21 mouse cellular contexts compared by ENCODE assay signal in the genomic region with DNA sequence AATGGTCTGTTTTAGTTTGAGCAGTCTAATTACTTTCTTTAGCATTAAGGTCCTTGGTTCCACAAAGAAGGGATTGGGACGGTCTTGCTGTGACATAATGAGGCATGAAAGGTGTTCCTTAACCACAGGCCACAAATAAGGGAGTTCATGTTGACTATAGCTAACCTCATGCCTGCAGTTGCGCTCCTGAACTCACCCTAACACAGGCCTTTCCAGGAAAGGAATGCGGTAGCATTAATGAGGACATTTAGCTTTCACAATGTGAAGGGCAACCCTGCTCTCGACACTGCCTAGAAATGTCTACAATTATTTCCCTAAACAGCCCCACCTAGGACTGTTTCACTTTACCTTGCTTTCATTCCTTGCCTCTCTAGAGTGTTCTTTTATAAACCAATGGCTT. TPM values are rescaled to one million over a fixed set of nuclear protein-coding genes. Genes with fewer than 3 reads are reported as not detected.
A peak's percentile ranks its signal among the peaks of the same experiment; 100 is the strongest.
DNase-seq lines count a peak whose midpoint lies in the region; ATAC-seq lines count a peak whose summit lies in the region.
"Had no signal": no experiment of that assay in that cellular context is flagged by ENCODE, and none has a peak within 500 bp of the region (broad histone marks: within the 10 kb centered on the region; RNA-seq: fewer than 3 reads in every experiment).

No protein-coding gene starts in this region.

- H3K9me3 ChIP-seq in kidney, embryonic 14.5 days (ENCODE audit: control insufficient read depth, low read length) = no peaks in the 10 kb centered on the region
- H3K9me3 ChIP-seq: embryonic facial prominence, embryonic 13.5 days; forebrain, embryonic 13.5 days; heart, embryonic 15.5 days; hindbrain, embryonic 13.5 days had no signal

- no peak for ATAC-seq in kidney, embryonic 14.5 days (ENCODE audit: low FRiP score, low TSS enrichment)
- ATAC-seq: forebrain, embryonic 13.5 days; forebrain, postnatal 0 days; hindbrain, postnatal 0 days had no signal

- H3K4me2 ChIP-seq in kidney, embryonic 14.5 days (replicated peaks; ENCODE audit: low read depth, low read length) = no peak overlapping the region
- H3K4me2 ChIP-seq: embryonic facial prominence, embryonic 13.5 days; forebrain, embryonic 13.5 days; heart, embryonic 11.5 days; heart, embryonic 15.5 days; hindbrain, embryonic 13.5 days had no signal

- 83% methylated on average over 4 of the region's 4 CpGs for WGBS in kidney, embryonic 14.5 days

- no peak overlapping the region for H3K27ac ChIP-seq in kidney, embryonic 14.5 days (ENCODE audit: low read depth, low read length)
- H3K27ac ChIP-seq: embryonic facial prominence, embryonic 13.5 days; forebrain, embryonic 13.5 days; heart, adult 2 months; heart, embryonic 15.5 days; hindbrain, embryonic 13.5 days; hindbrain, postnatal 0 days had no signal

- H3K4me3 ChIP-seq in kidney, embryonic 14.5 days (ENCODE audit: low read length) = no peak overlapping the region
- H3K4me3 ChIP-seq: embryonic facial prominence, embryonic 13.5 days; forebrain, embryonic 13.5 days; heart, adult 2 months; heart, embryonic 15.5 days; hindbrain, embryonic 13.5 days had no signal

- DNase-seq in kidney, postnatal 10 days = peak; percentile 5
- peak; percentile 43 for DNase-seq in lung, postnatal 36 days
- DNase-seq in lung, postnatal 14 days = no peak
- DNase-seq in forelimb bud, embryonic 11.5 days (ENCODE audit: low read depth, low spot score) = peak; percentile 5
- DNase-seq in cerebellum, adult 9-10 months = no peak
- no peak for DNase-seq in frontal cortex, postnatal 10 days (ENCODE audit: low spot score in 2 of 2)
- DNase-seq: adrenal gland, postnatal 10 days; cerebellum, adult 11-12 months; cerebellum, adult 9-11 months; cerebellum, postnatal 36 days; forebrain, postnatal 0 days; gastrocnemius, postnatal 14 days; heart, adult 2 months; heart, postnatal 14 days had no signal

- H3K36me3 ChIP-seq in kidney, embryonic 14.5 days (ENCODE audit: control insufficient read depth, insufficient read depth, low read length) = no peaks in the 10 kb centered on the region
- H3K36me3 ChIP-seq: embryonic facial prominence, embryonic 13.5 days; heart, embryonic 15.5 days; hindbrain, embryonic 13.5 days had no signal

- no peaks in the 10 kb centered on the region for H3K27me3 ChIP-seq in kidney, embryonic 14.5 days (ENCODE audit: control insufficient read depth, insufficient read depth, low read length)
- H3K27me3 ChIP-seq: embryonic facial prominence, embryonic 13.5 days; forebrain, embryonic 13.5 days; heart, embryonic 15.5 days had no signal

- H3K4me1 ChIP-seq in kidney, embryonic 14.5 days (ENCODE audit: control insufficient read depth, insufficient read depth, low read length) = no peaks in the 10 kb centered on the region
- H3K4me1 ChIP-seq: embryonic facial prominence, embryonic 13.5 days; heart, embryonic 15.5 days; hindbrain, embryonic 13.5 days had no signal

- H3K9ac ChIP-seq in kidney, embryonic 14.5 days (ENCODE audit: low read depth, low read length) = no peak overlapping the region
- H3K9ac ChIP-seq: embryonic facial prominence, embryonic 13.5 days; forebrain, embryonic 13.5 days; forebrain, postnatal 0 days; heart, embryonic 15.5 days; hindbrain, embryonic 13.5 days had no signal

RNA-seq across cellular contexts. Expression of gene Fam184b, which starts 40.4 kb away (rescaled TPM):
- polyA plus RNA-seq in kidney, embryonic 14.5 days (2014; fragmentation: Nextera tagmentation; extraction: Ambion mirVana) = 0.73 and 1.9 TPM in 2 replicates
- polyA plus RNA-seq: heart, adult 2 months had no signal

Comparison
In these comparisons a context has a peak if more than half of its experiments do, and no peak if none do; other contexts are left out.
1. DNase-seq: peak in kidney, postnatal 10 days (single experiment), lung, postnatal 36 days (single experiment) and forelimb bud, embryonic 11.5 days (single experiment); none in lung, postnatal 14 days (single experiment), cerebellum, adult 9-10 months (single experiment) and frontal cortex, postnatal 10 days (0 of 2).